Mouse (Mus musculus) common myeloid progenitor, adult 5-6 weeks (primary cell): ENCODE data around the gene Gm21312. TPM values are rescaled to one million over a fixed set of nuclear protein-coding genes. Genes with fewer than 3 reads are reported as not detected.
"Not testable (repeated sequence)": the region's sequence is repeated elsewhere in the genome, so short reads cannot be mapped to it uniquely, and the experiment has no call there.

ENCODE experiments used
- ATAC-seq: replicated peaks from 2 replicates; pipeline ENCODE4 v1.8.0; 2016; ENCODE audit warnings: low read depth, mild to moderate bottlenecking, moderate TSS enrichment, inconsistent platforms; ENCODE audit not compliant: poor library complexity, severe bottlenecking
- total RNA-seq: library from RNA; stranded (forward); fragments of 200-1000, 187-1606 nt; gene quantifications from 2 replicates; pipeline ENCODE4 v1.2.3, GENCODE M21; 2017

Gene Gm21312
- not detected in 2 replicates for total RNA-seq

- ATAC-seq = not testable (repeated sequence)
These were observed at the start of gene Gm21312 for GRCm38 (mm10) chr10:104176724-104177123. TSS of gene Gm21312 (plus strand) at chr10:104177024.

- ATAC-seq = not testable (repeated sequence)
These were observed 34.1 kb upstream of the Gm21312 start, which contains the start of gene Gm21293 for GRCm38 (mm10) chr10:104142687-104143086. TSS of gene Gm21293 (plus strand) at chr10:104142987.

- ATAC-seq = not testable (repeated sequence)
These were observed 25.6 kb upstream of the Gm21312 start, which contains the start of gene Gm6763 for GRCm38 (mm10) chr10:104151197-104151596. TSS of gene Gm6763 (plus strand) at chr10:104151497.

GRCm38 (mm10) chr10:104159706-104160105 is 17.1 kb upstream of the Gm21312 start, which contains the start of gene Gm8764:
TSS of gene Gm8764 (plus strand) at chr10:104160006.
- not testable (repeated sequence) for ATAC-seq

GRCm38 (mm10) chr10:104168215-104168614 is 8.6 kb upstream of the Gm21312 start, which contains the start of gene Gm21304:
TSS of gene Gm21304 (plus strand) at chr10:104168515.
- ATAC-seq = not testable (repeated sequence)

- not testable (repeated sequence) for ATAC-seq
These were observed 8.4 kb downstream of the Gm21312 start, which contains the start of gene Gm20765 for GRCm38 (mm10) chr10:104185233-104185632. TSS of gene Gm20765 (plus strand) at chr10:104185533.

- not testable (repeated sequence) for ATAC-seq
These were observed 16.9 kb downstream of the Gm21312 start, which contains the start of gene Gm4340 for GRCm38 (mm10) chr10:104193742-104194141. TSS of gene Gm4340 (plus strand) at chr10:104194042.

GRCm38 (mm10) chr10:104209655-104210054 is 32.8 kb downstream of the Gm21312 start:
- no peak for ATAC-seq

- no peak for ATAC-seq
These were observed 33.6 kb downstream of the Gm21312 start for GRCm38 (mm10) chr10:104210268-104210990.

- no peak for ATAC-seq
These were observed 37.7 kb downstream of the Gm21312 start for GRCm38 (mm10) chr10:104214527-104214926.

- no peak for ATAC-seq
These were observed 43.6 kb downstream of the Gm21312 start for GRCm38 (mm10) chr10:104220303-104221021.

Other genes starting within 250 kb of the Gm21312 start
- gene Gm21293, start 34.0 kb upstream of the Gm21312 start, total RNA-seq = not detected in 2 replicates
- not detected in 2 replicates for gene Gm6763, start 25.5 kb upstream of the Gm21312 start, total RNA-seq
- gene Gm8764, start 17.0 kb upstream of the Gm21312 start, total RNA-seq = not detected in 2 replicates
- gene Gm21304, start 8.5 kb upstream of the Gm21312 start, total RNA-seq = not detected in 2 replicates
- gene Gm20765, start 8.5 kb downstream of the Gm21312 start, total RNA-seq = not detected in 2 replicates
- not detected in 2 replicates for gene Gm4340, start 17.0 kb downstream of the Gm21312 start, total RNA-seq